Mouse (Mus musculus): ENCODE data around the gene Gsn.

The Gsn gene

GRCm38 (mm10) chr2:35278371-35279210, 22.4 kb downstream of the Gsn start:
- in situ Hi-C loops (cut with MboI, MseI): no loop called here

GRCm38 (mm10) chr2:35280001-35280400, 23.8 kb downstream of the Gsn start:
- in situ Hi-C loops (cut with MboI, MseI): no loop called here

- in situ Hi-C loops (cut with MboI, MseI): no loop called here
Measured at GRCm38 (mm10) chr2:35282214-35282613, 26.0 kb downstream of the Gsn start.

- in situ Hi-C loops (cut with MboI, MseI): no loop called here
Measured at GRCm38 (mm10) chr2:35283997-35284396, 27.8 kb downstream of the Gsn start.

GRCm38 (mm10) chr2:35285209-35285608, 29.0 kb downstream of the Gsn start:
- in situ Hi-C loops (cut with MboI, MseI): no loop called here

GRCm38 (mm10) chr2:35287017-35287620, 30.9 kb downstream of the Gsn start:
- in situ Hi-C loops (cut with MboI, MseI): no loop called here

GRCm38 (mm10) chr2:35288758-35289635, 32.8 kb downstream of the Gsn start:
- in situ Hi-C loops (cut with MboI, MseI): no loop called here

- in situ Hi-C loops (cut with MboI, MseI): loop anchor here (5.0 kb wide), 1 partner anchor 205 kb away; no protein-coding TSS in a partner anchor
Measured at GRCm38 (mm10) chr2:35291856-35292255, 35.7 kb downstream of the Gsn start.

- in situ Hi-C loops (cut with MboI, MseI): loop anchor here (5.0 kb wide), 1 partner anchor 205 kb away; no protein-coding TSS in a partner anchor
Measured at GRCm38 (mm10) chr2:35292700-35293099, 36.5 kb downstream of the Gsn start.

GRCm38 (mm10) chr2:35293291-35293690, 37.1 kb downstream of the Gsn start:
- in situ Hi-C loops (cut with MboI, MseI): loop anchor here (5.0 kb wide), 1 partner anchor 204 kb away; no protein-coding TSS in a partner anchor

GRCm38 (mm10) chr2:35297703-35298332, 41.6 kb downstream of the Gsn start:
- in situ Hi-C loops (cut with MboI, MseI): loop anchor here (5.0 kb wide), 1 partner anchor 99 kb away; the partner anchor contains the start of gene 4930402F06Rik

- in situ Hi-C loops (cut with MboI, MseI): loop anchor here (5.0 kb wide), 1 partner anchor 98 kb away; the partner anchor contains the start of gene 4930402F06Rik
Measured at GRCm38 (mm10) chr2:35299437-35299836, 43.3 kb downstream of the Gsn start.

GRCm38 (mm10) chr2:35302049-35302885, 46.1 kb downstream of the Gsn start:
- in situ Hi-C loops (cut with MboI, MseI): no loop called here

GRCm38 (mm10) chr2:35308166-35308565, 52.0 kb downstream of the Gsn start:
- in situ Hi-C loops (cut with MboI, MseI): no loop called here

- in situ Hi-C loops (cut with MboI, MseI): loop anchor here (5.0 kb wide), 1 partner anchor 42 kb away; no protein-coding TSS in a partner anchor
Measured at GRCm38 (mm10) chr2:35309906-35310493, 53.8 kb downstream of the Gsn start.

- in situ Hi-C loops (cut with MboI, MseI): loop anchor here (5.0 kb wide), 1 partner anchor 38 kb away; no protein-coding TSS in a partner anchor
Measured at GRCm38 (mm10) chr2:35314300-35314699, 58.1 kb downstream of the Gsn start.

GRCm38 (mm10) chr2:35317604-35318003, 61.4 kb downstream of the Gsn start:
- in situ Hi-C loops (cut with MboI, MseI): no loop called here

- in situ Hi-C loops (cut with MboI, MseI): no loop called here
Measured at GRCm38 (mm10) chr2:35318405-35318804, 62.2 kb downstream of the Gsn start.

GRCm38 (mm10) chr2:35320399-35320798, 64.2 kb downstream of the Gsn start:
- in situ Hi-C loops (cut with MboI, MseI): no loop called here
